Mouse (Mus musculus): ENCODE measurements around the gene Coro7.

- TF ChIP-seq POLR2A (IDR thresholded peaks at IDR 0.05; ENCODE audit: control insufficient read depth, extremely low read depth, insufficient read depth, low read length, poor library complexity): no peak
- no peak for TF ChIP-seq CTCF (IDR thresholded peaks at IDR 0.05; ENCODE audit: borderline replicate concordance, control insufficient read depth, extremely low read depth, insufficient read depth, low read length, poor library complexity)
Observed at GRCm38 (mm10) chr16:4624074-4624473, 55.5 kb downstream of the Coro7 start.

Data from thymus, adult 2 months (tissue).